Mouse (Mus musculus) activated CD4-positive, CD25-positive, alpha-beta regulatory T cell (primary cell): ENCODE results near the gene Gatad1. TPM values are rescaled to one million over a fixed set of nuclear protein-coding genes. Genes with fewer than 3 reads are reported as not detected.

Experiments
- polyA plus RNA-seq, 2 experiments: library from polyadenylated mRNA; unstranded; fragments of 100-300 nt; shearing (Covaris generic); gene quantifications; one replicate each; pipeline ENCODE4 v1.2.1; 2017

The Gatad1 gene
- 10 to 100 TPM; 31.0 to 36.7 TPM for polyA plus RNA-seq

DNA sequence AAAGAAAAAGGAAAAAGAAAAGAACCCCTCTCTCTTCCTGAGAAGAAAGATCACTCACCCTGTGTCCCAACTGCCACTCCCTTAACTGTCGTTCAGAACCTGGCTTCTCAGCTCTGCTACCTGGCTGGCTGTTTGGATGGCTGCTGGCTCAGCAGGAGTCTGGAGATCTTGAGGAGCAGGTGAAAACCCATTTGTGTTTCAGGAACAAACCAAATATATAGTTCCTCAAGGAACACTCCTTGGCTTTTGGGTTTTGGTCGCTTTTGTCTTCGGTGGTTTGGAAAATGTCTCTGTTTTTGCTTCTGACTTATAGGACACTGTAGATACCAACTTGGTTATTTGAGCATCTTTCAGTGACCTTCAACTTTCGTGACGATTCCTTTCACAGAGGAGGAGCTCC lies at the start of gene Gatad1:
Gene Gatad1 (minus strand): TSS at position 101 of the 400 bp plus-strand sequence.

DNA sequence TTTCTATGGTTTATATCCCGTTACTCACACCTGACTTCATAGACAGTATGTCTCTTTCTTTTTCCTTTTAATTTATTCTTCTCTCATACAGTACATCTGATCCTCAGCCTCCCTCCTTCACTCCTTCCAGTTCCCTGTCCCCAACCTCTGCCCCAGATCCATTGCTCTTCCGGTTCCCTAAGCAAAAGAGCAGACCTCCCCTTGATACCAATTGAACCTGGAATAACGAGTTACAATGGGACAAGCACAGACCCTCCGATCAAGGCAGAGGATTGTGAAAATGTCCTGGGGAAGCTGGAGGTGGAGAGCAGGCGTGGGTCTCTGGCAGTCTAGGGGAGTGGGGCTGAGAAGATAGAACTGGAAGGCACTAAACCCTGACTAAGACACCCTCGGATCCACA lies 6.1 kb downstream of the Gatad1 start, which contains the start of gene Tmbim7:
Gene Tmbim7 (plus strand): TSS at position 301 of the 400 bp plus-strand sequence.

GRCm38 (mm10) chr5:3596399-3596766 lies 60.6 kb downstream of the Gatad1 start, which contains the start of gene Rbm48:
TSS of gene Rbm48 (minus strand) at chr5:3596585.

DNA sequence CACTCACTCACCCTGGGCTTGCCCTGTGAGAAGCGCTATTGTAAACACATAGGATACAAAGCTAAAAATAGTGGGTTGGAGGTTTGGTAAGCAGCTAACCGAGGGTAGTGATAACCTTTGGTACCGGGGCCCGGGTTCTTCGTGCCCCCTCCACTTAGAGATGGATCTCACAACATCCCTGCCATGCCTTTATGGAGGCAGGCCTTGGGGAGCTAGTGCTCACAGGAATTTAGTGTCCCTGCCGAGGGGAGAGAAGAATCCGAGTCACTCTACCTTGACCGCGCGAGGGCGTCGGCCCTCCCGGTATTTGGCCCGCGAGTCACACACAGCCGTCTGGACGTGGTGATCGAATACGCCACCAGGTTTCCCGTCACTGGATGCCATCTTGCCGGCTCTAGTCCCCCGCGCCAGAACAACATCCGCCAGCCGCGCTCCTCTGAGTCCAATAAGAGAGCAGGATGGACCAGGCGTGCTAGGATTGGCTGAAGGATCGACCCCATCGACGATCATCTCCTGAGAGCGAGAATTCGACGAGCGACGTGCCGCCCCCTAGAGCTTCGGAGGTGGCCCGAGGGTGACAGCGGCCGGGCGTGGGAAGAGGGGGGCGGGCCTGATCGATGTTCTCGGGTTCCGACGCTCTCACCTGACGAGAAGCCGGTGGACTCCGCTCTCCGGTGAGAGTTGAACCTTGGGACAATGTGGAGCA lies 61.1 kb downstream of the Gatad1 start, which contains the start of gene Pex1:
Gene Pex1 (plus strand): TSS at position 374 of the 706 bp plus-strand sequence.

Other genes with a start within 250 kb of the Gatad1 start
- gene Fam133b, start 113.4 kb downstream of the Gatad1 start, polyA plus RNA-seq = 10 to 100 TPM; 28.9 to 36.0 TPM
- 1 to 10 TPM; 4.9 to 5.5 TPM for gene 1700109H08Rik, start 85.6 kb downstream of the Gatad1 start, polyA plus RNA-seq
- 10 to 100 TPM in 1 of 2 experiments, 1 to 10 TPM in 1; 7.4 to 15.2 TPM for gene Pex1, start 61.1 kb downstream of the Gatad1 start, polyA plus RNA-seq
- gene Rbm48, start 60.6 kb downstream of the Gatad1 start, polyA plus RNA-seq = 10 to 100 TPM; 18.9 to 32.7 TPM
- gene Tmbim7, start 6.0 kb downstream of the Gatad1 start, polyA plus RNA-seq = under 1 TPM in 1 of 2 experiments, not detected in 1; 0.90 TPM
- 10 to 100 TPM; 35.1 to 52.6 TPM for gene Ankib1, start 145.7 kb upstream of the Gatad1 start, polyA plus RNA-seq
- gene Krit1, start 146.0 kb upstream of the Gatad1 start, polyA plus RNA-seq = 10 to 100 TPM; 69.8 to 83.0 TPM
- under 1 TPM; 0.17 to 0.21 TPM for gene Lrrd1, start 188.0 kb upstream of the Gatad1 start, polyA plus RNA-seq
- gene Mterf1a, start 236.7 kb upstream of the Gatad1 start, polyA plus RNA-seq = 10 to 100 TPM; 23.5 to 27.6 TPM